Mouse (Mus musculus): ENCODE data around the gene Styxl1.

- TF ChIP-seq CTCF (IDR thresholded peaks at IDR 0.05; ENCODE audit: low read depth): no peak
- TF ChIP-seq EP300 (IDR thresholded peaks at IDR 0.05; ENCODE audit: low read depth): no peak
Observed at GRCm38 (mm10) chr5:135738266-135738665, 39.9 kb downstream of the Styxl1 start.

All from heart, postnatal 0 days (tissue).